Mouse (Mus musculus): ENCODE results near the gene Gm2916. TPM values are rescaled to one million over a fixed set of nuclear protein-coding genes. Genes with fewer than 3 reads are reported as not detected.
"Not testable (repeated sequence)": the region's sequence is repeated elsewhere in the genome, so short reads cannot be mapped to it uniquely, and the experiment has no call there.

The Gm2916 gene
- polyA plus RNA-seq (2015; fragmentation: Nextera tagmentation; extraction: Ambion mirVana), result not detected in 2 replicates

GRCm38 (mm10) chr14:3883872-3884271 is at the start of gene Gm2916:
TSS of gene Gm2916 (plus strand) at chr14:3884172.
- H3K27me3 ChIP-seq; H3K4me2 ChIP-seq; ATAC-seq (ENCODE audit: low FRiP score); H3K9me3 ChIP-seq; H3K9ac ChIP-seq; H3K27ac ChIP-seq; H3K4me3 ChIP-seq; H3K36me3 ChIP-seq; H3K4me1 ChIP-seq (replicated peaks): not testable (repeated sequence)
- WGBS, result no CpG with 5 or more reads among the region's 1 CpGs

GRCm38 (mm10) chr14:3845945-3846344 is 38.0 kb upstream of the Gm2916 start, which contains the start of gene Gm3033:
TSS of gene Gm3033 (plus strand) at chr14:3846245.
- not testable (repeated sequence) for ATAC-seq (ENCODE audit: low FRiP score); H3K27me3 ChIP-seq; H3K4me2 ChIP-seq; H3K9me3 ChIP-seq; H3K9ac ChIP-seq; H3K27ac ChIP-seq; H3K36me3 ChIP-seq; H3K4me1 ChIP-seq (replicated peaks); H3K4me3 ChIP-seq
- WGBS, result no CpG with 5 or more reads among the region's 2 CpGs

GRCm38 (mm10) chr14:3931456-3931855 is 47.5 kb downstream of the Gm2916 start, which contains the start of gene Gm3029:
TSS of gene Gm3029 (plus strand) at chr14:3931756.
- not testable (repeated sequence) for H3K4me2 ChIP-seq; H3K27ac ChIP-seq; ATAC-seq (ENCODE audit: low FRiP score); H3K36me3 ChIP-seq; H3K27me3 ChIP-seq; H3K9ac ChIP-seq; H3K4me1 ChIP-seq (replicated peaks); H3K9me3 ChIP-seq; H3K4me3 ChIP-seq
- WGBS, result 43% methylated on average over 1 of the region's 2 CpGs

- H3K27ac ChIP-seq; H3K4me1 ChIP-seq (replicated peaks); H3K4me3 ChIP-seq; H3K36me3 ChIP-seq; H3K9ac ChIP-seq; H3K4me2 ChIP-seq; ATAC-seq (ENCODE audit: low FRiP score); H3K9me3 ChIP-seq; H3K27me3 ChIP-seq: not testable (repeated sequence)
- WGBS, result no CpG with 5 or more reads among the region's 2 CpGs
These were observed 79.3 kb downstream of the Gm2916 start, which contains the start of gene Gm3095 for GRCm38 (mm10) chr14:3963247-3963646. TSS of gene Gm3095 (plus strand) at chr14:3963547.

Other genes with a start within 250 kb of the Gm2916 start
- gene Gm3012, start 249.7 kb upstream of the Gm2916 start, polyA plus RNA-seq (2015; fragmentation: Nextera tagmentation; extraction: Ambion mirVana), result not detected in 2 replicates
- gene Gm3020, start 232.1 kb upstream of the Gm2916 start, polyA plus RNA-seq (2015; fragmentation: Nextera tagmentation; extraction: Ambion mirVana), result 14.3 and 14.5 TPM in 2 replicates
- not detected in 2 replicates for gene Gm3043, start 195.4 kb upstream of the Gm2916 start, polyA plus RNA-seq (2015; fragmentation: Nextera tagmentation; extraction: Ambion mirVana)
- gene Gm3002, start 74.1 kb upstream of the Gm2916 start, polyA plus RNA-seq (2015; fragmentation: Nextera tagmentation; extraction: Ambion mirVana), result 2.5 and 3.1 TPM in 2 replicates
- not detected in 2 replicates for gene Gm3033, start 37.9 kb upstream of the Gm2916 start, polyA plus RNA-seq (2015; fragmentation: Nextera tagmentation; extraction: Ambion mirVana)
- not detected in 2 replicates for gene Gm3029, start 47.6 kb downstream of the Gm2916 start, polyA plus RNA-seq (2015; fragmentation: Nextera tagmentation; extraction: Ambion mirVana)
- 0.96 and 1.1 TPM in 2 replicates for gene Gm3095, start 79.4 kb downstream of the Gm2916 start, polyA plus RNA-seq (2015; fragmentation: Nextera tagmentation; extraction: Ambion mirVana)
- not detected in 2 replicates for gene Gm3099, start 114.2 kb downstream of the Gm2916 start, polyA plus RNA-seq (2015; fragmentation: Nextera tagmentation; extraction: Ambion mirVana)
- 2.6 and 3.1 TPM in 2 replicates for gene Gm5796, start 139.8 kb downstream of the Gm2916 start, polyA plus RNA-seq (2015; fragmentation: Nextera tagmentation; extraction: Ambion mirVana)
- not detected in 2 replicates for gene Gm3115, start 199.9 kb downstream of the Gm2916 start, polyA plus RNA-seq (2015; fragmentation: Nextera tagmentation; extraction: Ambion mirVana)
- gene Gm8108, start 226.4 kb downstream of the Gm2916 start, polyA plus RNA-seq (2015; fragmentation: Nextera tagmentation; extraction: Ambion mirVana), result 2.0 and 4.9 TPM in 2 replicates